Mouse (Mus musculus): ENCODE data around the gene Fgf8. TPM values are rescaled to one million over a fixed set of nuclear protein-coding genes. Genes with fewer than 3 reads are reported as not detected.

Fgf8 gene
- total RNA-seq, 2 experiments from 2014 or later: not detected

DNA sequence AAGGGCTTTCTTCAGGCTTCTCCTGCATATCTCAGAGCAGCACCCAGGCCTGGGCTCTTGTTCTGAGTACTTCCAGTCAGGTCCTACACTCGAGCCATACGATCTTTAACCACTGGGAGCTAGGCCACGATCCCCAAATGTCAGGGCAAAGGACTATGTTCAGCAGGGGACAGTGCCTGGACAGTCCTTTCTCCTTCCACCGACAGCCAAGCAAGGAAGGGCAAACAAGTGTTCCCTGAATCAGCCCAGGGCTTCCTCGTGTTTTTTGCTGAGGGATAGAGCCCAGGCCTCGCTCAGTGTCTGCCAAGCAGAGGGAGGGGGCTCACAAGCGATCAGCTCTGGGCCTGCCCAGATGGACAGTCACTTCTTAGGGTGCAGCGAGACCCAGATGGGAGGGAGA lies 12.7 kb downstream of the Fgf8 start:
- DNase-seq (ENCODE audit: low spot score in 2 of 2): no peak

- DNase-seq (ENCODE audit: low spot score in 2 of 2): no peak
Observed at GRCm38 (mm10) chr19:45727231-45727630, 15.5 kb downstream of the Fgf8 start.

DNA sequence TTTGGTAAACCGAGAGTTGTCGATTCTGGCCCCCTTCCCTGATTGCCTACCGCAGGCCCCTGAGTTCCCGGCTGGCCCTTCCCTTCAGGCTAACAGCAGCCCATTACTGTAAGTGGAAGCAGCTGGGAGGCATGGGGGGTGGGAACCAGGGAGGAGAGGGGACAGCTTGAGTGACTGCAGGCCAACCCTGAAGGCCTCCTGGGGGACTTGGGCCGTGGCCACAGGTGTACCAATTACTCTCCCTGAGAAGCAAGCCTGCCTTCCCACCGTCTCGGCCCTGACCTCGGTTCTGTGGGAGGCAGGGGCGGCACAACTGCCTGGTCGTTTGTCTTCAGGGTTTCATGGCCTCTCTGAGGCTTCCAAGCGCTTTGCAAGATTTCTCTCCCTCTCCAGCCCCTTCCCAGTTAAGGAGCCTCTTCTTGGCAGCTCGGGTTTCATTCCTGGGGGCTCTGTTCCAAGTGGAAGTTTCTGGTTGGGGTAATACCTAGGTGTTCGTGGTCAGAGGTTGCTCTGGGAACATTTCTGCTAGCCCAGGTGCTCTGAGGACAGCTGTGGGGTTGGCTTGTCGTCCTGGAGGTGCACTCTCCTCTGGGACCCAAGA lies 16.9 kb downstream of the Fgf8 start:
- DNase-seq (ENCODE audit: low spot score in 2 of 2): no peak

- no peak for DNase-seq (ENCODE audit: low spot score in 2 of 2)
Observed at GRCm38 (mm10) chr19:45722188-45722587, 20.5 kb downstream of the Fgf8 start.

DNA sequence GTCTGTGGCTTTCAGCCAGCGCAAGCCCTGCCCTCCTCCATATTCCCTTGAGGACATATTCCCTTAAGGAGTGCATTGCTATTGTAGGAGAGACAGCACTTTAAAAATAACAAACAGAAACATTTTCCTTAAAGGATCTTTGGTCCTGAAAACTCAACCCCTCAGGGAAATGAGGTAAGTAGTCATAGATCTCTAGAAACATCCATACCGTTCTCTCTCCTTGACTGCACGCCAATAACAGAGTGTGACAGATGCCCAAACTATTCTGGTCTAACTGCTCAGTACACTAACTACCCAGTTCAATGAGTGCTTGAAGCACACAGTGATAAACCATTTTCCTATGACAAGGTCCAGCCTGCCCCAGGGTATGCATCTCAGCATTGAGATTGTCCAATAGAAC lies 24.4 kb downstream of the Fgf8 start:
- DNase-seq (ENCODE audit: low spot score in 2 of 2): no peak

- DNase-seq (ENCODE audit: low spot score in 2 of 2): peak; percentile 9 to 33
Observed at GRCm38 (mm10) chr19:45717493-45718220, 25.1 kb downstream of the Fgf8 start.

GRCm38 (mm10) chr19:45708704-45709103 lies 34.0 kb downstream of the Fgf8 start:
- DNase-seq (ENCODE audit: low spot score in 2 of 2): no peak

- no peak for DNase-seq (ENCODE audit: low spot score in 2 of 2)
Observed at GRCm38 (mm10) chr19:45696281-45696600, 46.5 kb downstream of the Fgf8 start.

- no peak for DNase-seq (ENCODE audit: low spot score in 2 of 2)
Observed at GRCm38 (mm10) chr19:45695496-45696280, 47.0 kb downstream of the Fgf8 start.

GRCm38 (mm10) chr19:45694056-45694455 lies 48.7 kb downstream of the Fgf8 start:
- DNase-seq (ENCODE audit: low spot score in 2 of 2): no peak

GRCm38 (mm10) chr19:45692211-45692610 lies 50.5 kb downstream of the Fgf8 start:
- peak; percentile 47 to 48 for DNase-seq (ENCODE audit: low spot score in 2 of 2)

DNA sequence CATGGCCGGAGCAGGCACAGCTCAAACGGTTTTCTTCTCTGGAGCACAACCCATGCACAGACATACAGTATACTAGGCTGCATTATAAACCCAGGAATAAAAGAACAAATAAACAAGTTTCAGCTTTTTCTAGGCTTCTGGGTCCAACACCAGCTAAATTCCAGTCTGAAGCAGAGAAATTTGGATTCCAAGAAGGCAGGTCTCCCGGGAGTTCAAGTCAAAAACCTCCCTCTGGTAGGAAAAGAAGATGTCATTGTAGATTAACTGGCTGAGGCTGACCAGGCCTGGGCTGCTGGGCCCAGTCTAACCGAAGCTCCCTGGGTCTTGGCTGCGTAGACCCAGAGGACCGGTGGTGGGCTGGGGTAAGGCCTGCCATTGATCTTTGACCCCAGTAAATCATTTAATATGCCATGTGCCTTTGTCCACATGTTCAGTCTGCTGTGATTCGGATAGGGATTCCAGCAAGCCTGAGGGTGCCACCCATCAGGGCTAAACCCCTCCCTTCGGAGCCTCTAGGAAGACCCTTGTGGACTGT lies 51.6 kb downstream of the Fgf8 start:
- DNase-seq (ENCODE audit: low spot score in 2 of 2): no peak

GRCm38 (mm10) chr19:45687001-45687400 lies 55.7 kb downstream of the Fgf8 start:
- no peak for DNase-seq (ENCODE audit: low spot score in 2 of 2)

Other genes starting within 250 kb of the Fgf8 start
- gene Poll, start 182.4 kb downstream of the Fgf8 start, total RNA-seq (2021): 1 to 10 TPM; 9.4 to 9.6 TPM
- gene Gm17018, start 182.3 kb downstream of the Fgf8 start, total RNA-seq (2021): 10 to 100 TPM; 69.3 to 74.5 TPM
- 10 to 100 TPM; 31.6 to 36.4 TPM for gene Fbxw4, start 82.6 kb downstream of the Fgf8 start, total RNA-seq (2021)
- 1 to 10 TPM; 6.1 to 7.4 TPM for gene Npm3, start 6.7 kb upstream of the Fgf8 start, total RNA-seq (2021)
- gene Mgea5, start 40.9 kb upstream of the Fgf8 start, total RNA-seq (2021): 100 to 1,000 TPM; 158 to 165 TPM
- gene Kcnip2, start 73.1 kb upstream of the Fgf8 start, total RNA-seq (2021): 100 to 1,000 TPM; 148 to 164 TPM

Measured in left cerebral cortex, adult 18-20 months (tissue).